Mouse (Mus musculus): ENCODE measurements around the gene Gm8104. TPM values are rescaled to one million over a fixed set of nuclear protein-coding genes. Genes with fewer than 3 reads are reported as not detected.

Gm8104 gene
- polyA plus RNA-seq, 1 experiment from 2014 or later: 0.12 TPM

Other genes starting within 250 kb of the Gm8104 start
- not detected in 2 replicates for gene Gm21977, start 247.1 kb upstream of the Gm8104 start, polyA plus RNA-seq (2014; fragmentation: Nextera tagmentation; extraction: Ambion mirVana)
- not detected in 2 replicates for gene Gm8082, start 107.0 kb upstream of the Gm8104 start, polyA plus RNA-seq (2014; fragmentation: Nextera tagmentation; extraction: Ambion mirVana)
- gene Gm10376, start 85.0 kb upstream of the Gm8104 start, polyA plus RNA-seq (2014; fragmentation: Nextera tagmentation; extraction: Ambion mirVana): not detected in 2 replicates
- not detected in 2 replicates for gene Gm8094, start 24.0 kb upstream of the Gm8104 start, polyA plus RNA-seq (2014; fragmentation: Nextera tagmentation; extraction: Ambion mirVana)
- not detected in 2 replicates for gene Gm7233, start 79.3 kb downstream of the Gm8104 start, polyA plus RNA-seq (2014; fragmentation: Nextera tagmentation; extraction: Ambion mirVana)
- not detected in 2 replicates for gene Gm8122, start 134.7 kb downstream of the Gm8104 start, polyA plus RNA-seq (2014; fragmentation: Nextera tagmentation; extraction: Ambion mirVana)
- not detected in 2 replicates for gene Gm8126, start 158.0 kb downstream of the Gm8104 start, polyA plus RNA-seq (2014; fragmentation: Nextera tagmentation; extraction: Ambion mirVana)
- gene Gm9732, start 174.4 kb downstream of the Gm8104 start, polyA plus RNA-seq (2014; fragmentation: Nextera tagmentation; extraction: Ambion mirVana): not detected in 2 replicates
- gene Gm8127, start 193.2 kb downstream of the Gm8104 start, polyA plus RNA-seq (2014; fragmentation: Nextera tagmentation; extraction: Ambion mirVana): not detected in 2 replicates
- not detected in 2 replicates for gene 1700001F09Rik, start 247.2 kb downstream of the Gm8104 start, polyA plus RNA-seq (2014; fragmentation: Nextera tagmentation; extraction: Ambion mirVana)